Mouse (Mus musculus) spleen, adult 2 months (tissue): ENCODE results near the gene Vangl1.

Experiments
- CTCF ChIP-seq: fragments of 200-500 bp; IDR thresholded peaks from 2 replicates; pipeline ENCODE4 v1.5.1; 2011; ENCODE audit warnings: mild to moderate bottlenecking, inconsistent platforms; ENCODE audit not compliant: insufficient read depth, insufficient read length, insufficient replicate concordance; ENCODE audit errors: extremely low read depth
- POLR2A ChIP-seq: fragments of 200-500 bp; IDR thresholded peaks from 2 replicates; pipeline ENCODE4 v1.6.1; 2011; ENCODE audit warnings: low read depth, low read length, inconsistent platforms

DNA sequence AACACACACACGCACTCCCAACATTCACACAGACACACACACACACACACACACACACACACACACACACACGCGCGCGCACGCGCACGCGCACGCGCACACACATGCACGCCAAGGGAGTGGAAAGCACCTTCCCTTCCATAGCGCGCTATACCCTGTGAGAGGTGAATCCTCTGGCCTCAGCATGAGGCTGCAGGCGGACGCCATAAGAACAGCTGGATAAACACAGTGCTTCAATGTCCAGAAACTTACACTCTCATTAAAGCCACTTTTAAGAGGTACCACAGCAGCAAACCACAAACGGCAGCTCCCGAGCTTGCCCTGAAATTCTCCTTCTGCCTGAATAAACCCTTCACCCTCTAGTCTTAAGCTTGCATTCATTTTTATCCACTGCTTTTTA lies 28.8 kb downstream of the Vangl1 start:
- TF ChIP-seq CTCF (no peak), POLR2A (no peak)
